Mouse (Mus musculus) testis, adult 2 months (tissue): ENCODE measurements around the gene Psmd5. TPM values are rescaled to one million over a fixed set of nuclear protein-coding genes. Genes with fewer than 3 reads are reported as not detected.
"Not testable (repeated sequence)": the region's sequence is repeated elsewhere in the genome, so short reads cannot be mapped to it uniquely, and the experiment has no call there.

Source experiments
- H3K27ac ChIP-seq: fragments of 200-500 bp; 2 replicates; pipeline ENCODE4 v1.5.1; 2012; ENCODE audit warnings: low read depth, low read length; ENCODE audit not compliant: control insufficient read depth, insufficient read depth
- H3K27me3 ChIP-seq: fragments of 200-500 bp; 2 replicates; pipeline ENCODE4 v1.6.1; 2012; ENCODE audit warnings: mild to moderate bottlenecking, low read length, moderate library complexity; ENCODE audit not compliant: control insufficient read depth, insufficient read depth
- H3K36me3 ChIP-seq: fragments of 200-500 bp; 2 replicates; pipeline ENCODE4 v1.6.1; 2012; ENCODE audit warnings: mild to moderate bottlenecking, low read length; ENCODE audit not compliant: control insufficient read depth, insufficient read depth
- H3K4me1 ChIP-seq: fragments of 200-500 bp; 2 replicates; pipeline ENCODE4 v1.6.1; 2012; ENCODE audit warnings: low read length; ENCODE audit not compliant: control insufficient read depth, insufficient read depth
- H3K4me3 ChIP-seq: fragments of 200-500 bp; 2 replicates; pipeline ENCODE4 v1.5.1; 2012; ENCODE audit warnings: low read depth, mild to moderate bottlenecking, low read length, moderate library complexity, mixed read lengths; ENCODE audit not compliant: control insufficient read depth
- CTCF ChIP-seq: fragments of 200-500 bp; IDR thresholded peaks from 2 replicates; pipeline ENCODE4 v1.5.1; 2012; ENCODE audit warnings: low read depth, mild to moderate bottlenecking, inconsistent platforms, low read length, moderate library complexity; ENCODE audit not compliant: control insufficient read depth, insufficient read depth, insufficient replicate concordance
- POLR2A ChIP-seq: fragments of 200-500 bp; IDR thresholded peaks from 2 replicates; pipeline ENCODE4 v1.6.1; 2012; ENCODE audit warnings: low read depth, mild to moderate bottlenecking, inconsistent platforms, low read length, moderate library complexity; ENCODE audit not compliant: control insufficient read depth
- polyA plus RNA-seq: library from polyadenylated mRNA; depleted of rRNA; stranded (reverse); fragments of >200 nt; gene quantifications from 2 replicates; pipeline ENCODE4 v1.2.3, GENCODE M21; 2012; rRNA removed

Psmd5 gene
- polyA plus RNA-seq, 1 experiment: 8.0 TPM

DNA sequence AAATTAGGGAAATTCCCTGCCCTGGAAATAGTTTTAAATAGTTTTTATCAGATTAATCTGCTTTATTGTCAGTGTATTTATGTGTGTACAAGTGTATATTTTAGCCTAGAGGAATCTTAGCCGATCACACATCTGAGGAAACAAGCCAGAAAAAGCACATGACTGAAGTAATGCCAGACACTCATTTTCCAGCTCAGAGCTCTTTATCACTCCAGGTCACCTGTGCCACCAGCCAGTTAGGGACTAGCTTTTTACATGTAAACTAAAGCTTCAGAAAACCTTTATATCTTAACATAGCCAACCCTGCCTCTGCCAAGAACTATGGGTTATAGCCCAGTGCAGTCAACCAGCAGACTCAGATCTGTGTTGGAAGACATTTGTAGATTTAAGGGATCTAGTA is 70.0 kb downstream of the Psmd5 start:
- no peak overlapping the region for H3K4me3 ChIP-seq
- TF ChIP-seq POLR2A: no peak
- no peak for TF ChIP-seq CTCF
- no peaks in the 10 kb centered on the region; the same call in 1 of the 2 replicates for H3K36me3 ChIP-seq
- H3K4me1 ChIP-seq: peaks cover 6% of the 10 kb centered on the region
- no peak overlapping the region for H3K27ac ChIP-seq
- no peaks in the 10 kb centered on the region for H3K27me3 ChIP-seq

DNA sequence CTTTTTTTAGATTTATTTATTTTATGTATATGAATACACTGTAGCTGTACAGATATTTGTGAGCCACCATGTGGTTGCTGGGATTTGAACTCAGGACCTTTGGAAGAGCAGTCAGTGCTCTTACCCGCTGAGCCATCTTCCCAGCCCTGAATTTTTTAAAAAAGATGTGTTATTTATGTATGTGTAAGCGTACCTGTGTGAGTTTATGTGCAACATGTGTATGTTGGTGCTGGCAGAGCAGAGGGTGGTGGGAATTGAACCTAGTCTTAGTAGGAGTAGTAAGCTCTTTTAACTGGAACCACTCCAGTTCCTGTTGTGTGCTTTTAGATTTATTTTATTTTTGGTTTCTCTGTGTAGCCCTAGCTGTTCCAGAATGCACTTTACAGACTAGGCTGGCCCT is 70.6 kb downstream of the Psmd5 start:
- TF ChIP-seq CTCF (no peak), POLR2A (no peak)
- Histone ChIP-seq H3K27me3 (no peaks in the 10 kb centered on the region), H3K36me3 (no peaks in the 10 kb centered on the region; the same call in 1 of the 2 replicates), H3K4me1 (peaks cover 10% of the 10 kb centered on the region), H3K4me3 (no peak overlapping the region), H3K27ac (no peak overlapping the region)

DNA sequence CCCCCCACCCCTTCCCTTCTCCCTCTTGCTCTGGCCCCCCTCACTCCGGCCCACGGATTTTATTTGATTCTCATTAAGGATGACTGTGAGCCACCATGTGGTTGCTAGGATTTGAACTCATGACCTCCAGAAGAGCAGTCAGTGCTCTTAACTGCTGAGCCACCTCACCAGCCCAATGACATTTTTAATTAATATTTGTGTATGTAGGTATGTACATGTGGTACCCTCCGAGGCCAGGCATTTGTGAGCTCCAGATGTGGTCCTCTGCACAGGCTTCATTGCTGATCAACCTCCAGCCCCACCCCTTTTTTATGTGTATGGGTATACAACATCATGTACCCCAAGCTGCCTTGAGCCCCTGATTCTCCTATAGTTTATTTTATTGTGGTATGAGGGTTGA is 71.0 kb downstream of the Psmd5 start:
- no peaks in the 10 kb centered on the region for H3K27me3 ChIP-seq
- TF ChIP-seq POLR2A: no peak
- TF ChIP-seq CTCF: no peak
- no peaks in the 10 kb centered on the region; the same call in 1 of the 2 replicates for H3K36me3 ChIP-seq
- peaks cover 10% of the 10 kb centered on the region for H3K4me1 ChIP-seq
- no peak overlapping the region for H3K27ac ChIP-seq
- H3K4me3 ChIP-seq: peak overlapping the region; percentile 8; the same call in 1 of the 2 replicates

DNA sequence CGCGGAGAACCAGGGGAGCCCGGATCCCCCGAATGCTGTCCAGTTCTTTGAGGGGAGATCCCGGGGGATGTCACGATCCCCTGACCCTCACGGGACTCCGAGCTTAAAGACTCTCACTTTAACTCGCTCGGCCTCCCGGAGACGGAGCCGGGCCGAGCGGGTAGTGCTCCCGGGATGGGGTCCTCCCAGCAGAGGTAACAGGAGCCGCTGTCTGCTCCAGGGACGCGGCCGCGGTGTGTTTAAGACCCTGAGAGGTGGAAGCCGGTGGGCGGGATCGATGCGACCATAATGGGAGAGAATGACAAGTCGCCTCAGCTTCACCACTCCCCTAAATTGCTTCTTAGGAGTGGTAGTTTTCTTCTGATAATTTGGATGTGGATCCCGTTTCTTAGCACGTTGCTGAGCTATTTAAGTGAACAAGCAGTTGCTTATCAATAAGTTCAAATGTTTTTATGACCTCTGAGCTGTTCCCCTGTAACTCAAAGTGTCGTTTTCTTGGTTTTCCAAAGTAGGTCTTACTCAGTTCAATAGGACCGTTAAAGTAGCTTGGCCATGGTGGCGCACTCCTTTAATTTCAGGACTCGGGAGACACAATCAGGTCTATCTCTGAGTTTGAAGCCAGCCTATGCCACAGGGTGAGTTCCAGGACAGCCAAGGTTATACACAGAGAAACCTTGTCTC is 72.1 kb downstream of the Psmd5 start:
- peak overlapping the region; percentile 87 for H3K4me3 ChIP-seq
- H3K27me3 ChIP-seq, H3K4me1 ChIP-seq, H3K36me3 ChIP-seq: not testable (repeated sequence)
- H3K27ac ChIP-seq: peak overlapping the region; percentile 87

DNA sequence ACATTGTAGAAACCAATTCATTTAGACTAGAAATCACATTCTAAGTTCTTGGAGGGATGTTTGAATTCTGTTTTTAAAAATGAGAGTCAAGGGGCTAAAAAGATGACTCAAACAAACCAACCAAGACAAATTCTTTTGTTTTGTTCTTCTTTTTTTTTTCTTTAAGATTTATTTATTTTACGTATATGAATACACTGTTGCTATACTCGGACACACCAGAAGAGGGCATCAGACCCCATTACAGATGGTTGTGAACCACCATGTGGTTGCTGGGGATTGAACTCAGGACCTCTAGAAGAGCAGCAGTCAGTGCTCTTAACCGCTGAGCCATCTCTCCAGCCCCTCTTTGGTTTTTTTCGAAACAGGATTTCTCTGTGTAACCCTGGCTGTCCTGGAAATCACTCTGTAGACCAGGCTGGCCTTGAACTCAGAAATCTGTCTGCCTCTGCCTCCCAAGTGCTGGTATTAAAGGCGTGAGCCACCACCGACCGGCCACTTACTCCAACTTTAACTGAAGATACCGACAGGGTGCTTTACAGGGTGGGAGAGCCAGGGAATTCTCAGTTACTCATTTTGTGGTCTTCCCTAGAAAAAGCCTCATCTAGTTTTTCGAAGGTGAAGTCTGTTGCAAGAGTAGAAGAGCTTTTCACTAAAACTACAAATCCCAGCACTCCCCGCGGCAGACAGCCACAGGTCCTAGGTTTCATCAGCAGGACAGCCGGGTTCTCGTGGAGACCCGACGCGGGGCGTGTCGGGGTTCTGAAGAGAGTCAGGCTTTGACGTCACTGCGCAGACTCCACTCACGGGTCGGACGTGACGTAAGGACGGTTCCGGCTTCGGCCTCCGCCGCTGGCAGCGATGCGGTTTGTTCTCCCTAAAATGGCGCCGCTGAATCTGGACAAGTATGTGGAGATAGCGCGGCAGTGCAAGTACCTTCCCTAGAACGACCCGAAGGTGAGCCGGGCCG is 73.0 kb downstream of the Psmd5 start:
- TF ChIP-seq POLR2A (peak; percentile 99), CTCF (no peak)
- Histone ChIP-seq H3K27ac (peak overlapping the region; percentile 87), H3K36me3 (no peaks in the 10 kb centered on the region; the same call in 1 of the 2 replicates), H3K4me1 (peaks cover 10% of the 10 kb centered on the region), H3K27me3 (no peaks in the 10 kb centered on the region), H3K4me3 (peak overlapping the region; percentile 87)

DNA sequence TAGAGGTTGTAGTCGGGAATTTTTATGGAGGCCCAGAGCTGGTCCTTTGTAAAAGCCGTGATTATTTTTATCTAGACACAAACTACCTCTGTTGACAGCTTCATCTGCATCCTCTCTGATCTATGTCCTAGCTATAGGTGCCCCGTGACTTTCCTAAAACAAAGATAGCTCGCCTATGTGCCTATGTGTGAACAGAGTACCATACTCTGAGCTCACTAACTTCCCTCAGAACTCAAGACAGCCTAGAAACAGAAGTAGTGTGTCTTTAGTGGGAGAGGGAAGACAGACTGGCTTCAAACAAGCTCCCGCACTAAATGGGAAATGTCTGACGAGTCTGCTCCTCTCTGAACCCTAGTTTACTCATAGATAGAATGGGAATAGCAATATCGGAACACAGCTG is 74.4 kb downstream of the Psmd5 start:
- Histone ChIP-seq H3K27me3 (no peaks in the 10 kb centered on the region), H3K4me1 (peaks cover 10% of the 10 kb centered on the region), H3K4me3 (peak overlapping the region; percentile 63; the same call in 1 of the 2 replicates), H3K27ac (peak overlapping the region; percentile 52), H3K36me3 (no peaks in the 10 kb centered on the region; the same call in 1 of the 2 replicates)
- no peak for TF ChIP-seq CTCF
- no peak for TF ChIP-seq POLR2A

Other genes with a start within 250 kb of the Psmd5 start
- gene Gapvd1, start 119.7 kb downstream of the Psmd5 start, polyA plus RNA-seq: 19.0 and 19.2 TPM in 2 replicates
- gene Hspa5, start 103.0 kb downstream of the Psmd5 start, polyA plus RNA-seq: 587 and 750 TPM in 2 replicates
- 431 and 458 TPM in 2 replicates for gene Rabepk, start 75.1 kb downstream of the Psmd5 start, polyA plus RNA-seq
- 13.0 and 14.9 TPM in 2 replicates for gene Fbxw2, start 48.7 kb downstream of the Psmd5 start, polyA plus RNA-seq
- gene Gm34653, start 42.0 kb downstream of the Psmd5 start, polyA plus RNA-seq: not detected in 2 replicates
- gene Cutal, start 572 bp downstream of the Psmd5 start, polyA plus RNA-seq: 0.12 and 3.8 TPM in 2 replicates
- 0.21 and 0.91 TPM in 2 replicates for gene Phf19, start 39.1 kb upstream of the Psmd5 start, polyA plus RNA-seq
- gene Traf1, start 86.8 kb upstream of the Psmd5 start, polyA plus RNA-seq: 6.5 and 9.4 TPM in 2 replicates
- gene Hc, start 186.5 kb upstream of the Psmd5 start, polyA plus RNA-seq: 0.25 and 1.3 TPM in 2 replicates
- gene AI182371, start 226.6 kb upstream of the Psmd5 start, polyA plus RNA-seq: 0.57 and 1.0 TPM in 2 replicates
- gene Cntrl, start 234.5 kb upstream of the Psmd5 start, polyA plus RNA-seq: 18.8 and 20.4 TPM in 2 replicates